Comparison of ENCODE assay signal across 8 mouse cellular contexts in genomic region chr5:111200915-111201610, GRCm38 (mm10).
DNase-seq lines count a peak whose midpoint lies in the region; ATAC-seq lines count a peak whose summit lies in the region.

No protein-coding gene starts in this region.

- H3K27me3 ChIP-seq in embryonic facial prominence, embryonic 12.5 days = no peaks in the 10 kb centered on the region
- peaks cover 10% of the 10 kb centered on the region; the same call in 1 of the 2 replicates for H3K27me3 ChIP-seq in hindbrain, embryonic 10.5 days (ENCODE audit: insufficient read depth, poor library complexity, severe bottlenecking)
- no peaks in the 10 kb centered on the region for H3K27me3 ChIP-seq in neural tube, embryonic 12.5 days (replicated peaks)

- H3K9ac ChIP-seq in embryonic facial prominence, embryonic 12.5 days = 0 out of 2 replicates have a peak overlapping the region, but pooled peaks have one; percentile 10
- no peak overlapping the region for H3K9ac ChIP-seq in neural tube, embryonic 12.5 days

- no peak overlapping the region for H3K4me2 ChIP-seq in embryonic facial prominence, embryonic 12.5 days (replicated peaks)
- 0 out of 2 replicates have a peak overlapping the region, but pooled peaks have one; percentile 31 for H3K4me2 ChIP-seq in neural tube, embryonic 12.5 days (replicated peaks)

- no peaks in the 10 kb centered on the region for H3K36me3 ChIP-seq in embryonic facial prominence, embryonic 12.5 days
- H3K36me3 ChIP-seq in hindbrain, embryonic 10.5 days = no peaks in the 10 kb centered on the region
- no peaks in the 10 kb centered on the region for H3K36me3 ChIP-seq in neural tube, embryonic 12.5 days

- peaks cover 39% of the 10 kb centered on the region for H3K4me1 ChIP-seq in embryonic facial prominence, embryonic 12.5 days
- H3K4me1 ChIP-seq in hindbrain, embryonic 10.5 days (replicated peaks) = peaks cover 69% of the 10 kb centered on the region
- peaks cover 74% of the 10 kb centered on the region for H3K4me1 ChIP-seq in neural tube, embryonic 12.5 days

- DNase-seq in 3134 (ENCODE audit: extremely low read depth, insufficient read length, low spot score) (peak; percentile 40), adipocyte (ENCODE audit: low spot score) (peak; percentile 67)
- DNase-seq in hindbrain, embryonic 10.5 days (ENCODE audit: low spot score) = no peak
- peak; percentile 60 to 73 for DNase-seq in left cerebral cortex, postnatal 14 days (ENCODE audit: low spot score in 2 of 2)
- DNase-seq in T-cell, adult 2 months (ENCODE audit: low spot score) = no peak

- 35% methylated on average over 16 of the region's 16 CpGs for WGBS in embryonic facial prominence, embryonic 12.5 days
- WGBS in hindbrain, embryonic 10.5 days = 58% methylated on average over 16 of the region's 16 CpGs
- WGBS in neural tube, embryonic 12.5 days = 27% methylated on average over 16 of the region's 16 CpGs

- no peaks in the 10 kb centered on the region for H3K9me3 ChIP-seq in embryonic facial prominence, embryonic 12.5 days
- no peaks in the 10 kb centered on the region for H3K9me3 ChIP-seq in hindbrain, embryonic 10.5 days
- H3K9me3 ChIP-seq in neural tube, embryonic 12.5 days = no peaks in the 10 kb centered on the region

- ATAC-seq in embryonic facial prominence, embryonic 12.5 days (ENCODE audit: insufficient number of reproducible peaks, insufficient read depth, low FRiP score, low TSS enrichment) = no peak
- ATAC-seq in neural tube, embryonic 12.5 days (ENCODE audit: low FRiP score, low read depth) = peak; percentile 38; the same call in 1 of the 2 replicates
- no peak for ATAC-seq in inflammation-experienced regulatory T-cells, adult 6 months

- no peak overlapping the region for H3K4me3 ChIP-seq in embryonic facial prominence, embryonic 12.5 days
- no peak overlapping the region for H3K4me3 ChIP-seq in hindbrain, embryonic 10.5 days
- H3K4me3 ChIP-seq in neural tube, embryonic 12.5 days = no peak overlapping the region

- H3K27ac ChIP-seq in embryonic facial prominence, embryonic 12.5 days = peak overlapping the region; percentile 41; the same call in 1 of the 2 replicates
- H3K27ac ChIP-seq in hindbrain, embryonic 10.5 days = peak overlapping the region; percentile 50
- H3K27ac ChIP-seq in neural tube, embryonic 12.5 days = peak overlapping the region; percentile 37; the same call in 1 of the 2 replicates

- intact Hi-C loops in left cerebral cortex, postnatal 14 days (cut with DNase I) = no loop called here

Comparison
In these comparisons a context has a peak if more than half of its experiments do, and no peak if none do; other contexts are left out.
1. DNase-seq: peak in 3134 (single experiment), adipocyte (single experiment) and left cerebral cortex, postnatal 14 days (2 of 2); none in hindbrain, embryonic 10.5 days (single experiment) and T-cell, adult 2 months (single experiment).
2. Peak in every context shown above with its lines, with median percentiles within 50 percentile points of each other: H3K27ac ChIP-seq.